Mouse (Mus musculus) kidney, adult 11 months (tissue): ENCODE measurements at regions not wholly inside any gene's neighbourhood (a gene's known extent, or its start where the extent isn't known, plus 50 kb on each side); places are given as distances from the start of the nearest gene placed in this dataset.

Source experiments
- DNase-seq: peaks from one replicate; pipeline ENCODE4 v3.0.0; 2022

GRCm38 (mm10) chr11:24628619-24629018 is 550.8 kb downstream of the Bcl11a start:
- DNase-seq: no peak

GRCm38 (mm10) chr11:24629431-24629830 is 551.6 kb downstream of the Bcl11a start:
- no peak for DNase-seq

GRCm38 (mm10) chr11:24630403-24630900 is 552.6 kb downstream of the Bcl11a start:
- DNase-seq: no peak

GRCm38 (mm10) chr11:24631651-24632050 is 553.8 kb downstream of the Bcl11a start:
- no peak for DNase-seq

- no peak for DNase-seq
These were observed 558.9 kb downstream of the Bcl11a start for GRCm38 (mm10) chr11:24636716-24637115.

- no peak for DNase-seq
These were observed 565.7 kb downstream of the Bcl11a start for GRCm38 (mm10) chr11:24643439-24644109.

GRCm38 (mm10) chr11:24652852-24653251 is 575.0 kb downstream of the Bcl11a start:
- no peak for DNase-seq

GRCm38 (mm10) chr11:24664082-24664481 is 586.2 kb downstream of the Bcl11a start:
- no peak for DNase-seq

- no peak for DNase-seq
These were observed 587.5 kb downstream of the Bcl11a start for GRCm38 (mm10) chr11:24665310-24665709.

GRCm38 (mm10) chr11:24671662-24672061 is 593.8 kb downstream of the Bcl11a start:
- DNase-seq: no peak

GRCm38 (mm10) chr11:24673248-24674207 is 595.7 kb downstream of the Bcl11a start:
- DNase-seq: no peak

- no peak for DNase-seq
These were observed 596.3 kb downstream of the Bcl11a start for GRCm38 (mm10) chr11:24674208-24674571.

- no peak for DNase-seq
These were observed 599.2 kb downstream of the Bcl11a start for GRCm38 (mm10) chr11:24677016-24677415.

GRCm38 (mm10) chr11:24679581-24679980 is 601.7 kb downstream of the Bcl11a start:
- no peak for DNase-seq

GRCm38 (mm10) chr11:24682423-24682822 is 604.6 kb downstream of the Bcl11a start:
- no peak for DNase-seq

- no peak for DNase-seq
These were observed 608.0 kb downstream of the Bcl11a start for GRCm38 (mm10) chr11:24685545-24686467.

GRCm38 (mm10) chr11:24688160-24688782 is 610.4 kb downstream of the Bcl11a start:
- no peak for DNase-seq

- peak; percentile 2 for DNase-seq
These were observed 612.0 kb downstream of the Bcl11a start for GRCm38 (mm10) chr11:24689807-24690333.

- no peak for DNase-seq
These were observed 616.1 kb downstream of the Bcl11a start for GRCm38 (mm10) chr11:24693926-24694325.

GRCm38 (mm10) chr11:24695010-24695720 is 617.3 kb downstream of the Bcl11a start:
- no peak for DNase-seq

- no peak for DNase-seq
These were observed 618.7 kb downstream of the Bcl11a start for GRCm38 (mm10) chr11:24696561-24696960.
